Mouse (Mus musculus) urinary bladder, postnatal 14 days (tissue): ENCODE measurements around the gene Olfr789.

Experiments
- DNase-seq: peaks from one replicate; pipeline ENCODE4 v3.0.0; 2021; ENCODE audit warnings: low spot score

Olfr789 gene

GRCm38 (mm10) chr10:129484452-129484851, at the start of gene Olfr789:
Olfr789 (plus strand) TSS chr10:129484752.
- no peak for DNase-seq

- DNase-seq, result no peak
Observed at GRCm38 (mm10) chr10:129461562-129461961, 23.0 kb upstream of the Olfr789 start, which contains the start of gene Olfr787. Olfr787 (plus strand) TSS chr10:129461862.

GRCm38 (mm10) chr10:129470698-129471097, 13.9 kb upstream of the Olfr789 start, which contains the start of gene Olfr788:
Olfr788 (plus strand) TSS chr10:129470998.
- no peak for DNase-seq

GRCm38 (mm10) chr10:129473256-129473655, 11.3 kb upstream of the Olfr789 start:
- no peak for DNase-seq

GRCm38 (mm10) chr10:129473723-129474122, 10.8 kb upstream of the Olfr789 start:
- no peak for DNase-seq

- no peak for DNase-seq
Observed at GRCm38 (mm10) chr10:129490101-129490500, 5.5 kb downstream of the Olfr789 start.

GRCm38 (mm10) chr10:129498192-129498591, 13.6 kb downstream of the Olfr789 start, which contains the start of gene Olfr790:
Olfr790 (plus strand) TSS chr10:129498492.
- DNase-seq, result no peak

- no peak for DNase-seq
Observed at GRCm38 (mm10) chr10:129521492-129521891, 36.9 kb downstream of the Olfr789 start, which contains the start of gene Olfr791. Olfr791 (plus strand) TSS chr10:129521792.

- DNase-seq, result no peak
Observed at GRCm38 (mm10) chr10:129538862-129539261, 54.3 kb downstream of the Olfr789 start, which contains the start of gene Olfr792. Olfr792 (plus strand) TSS chr10:129539162.
